Mouse (Mus musculus) layer of hippocampus, postnatal 14 days (tissue): Measurements from ENCODE around the gene Pnmal1. TPM values are rescaled to one million over a fixed set of nuclear protein-coding genes. Genes with fewer than 3 reads are reported as not detected.

Source experiments
- DNase-seq, 2 experiments: peaks; one replicate each; pipeline ENCODE4 v3.0.0; 2021 to 2022; ENCODE audit warnings: low spot score in 2 of 2, mixed read lengths in 1 of 2
- total RNA-seq, 2 experiments: library from RNA; stranded (reverse); gene quantifications; 2 replicates each; pipeline ENCODE4 v1.2.3; 2021

The Pnmal1 gene
- total RNA-seq, 2 experiments from 2014 or later = 72.5 to 74.5 TPM

DNA sequence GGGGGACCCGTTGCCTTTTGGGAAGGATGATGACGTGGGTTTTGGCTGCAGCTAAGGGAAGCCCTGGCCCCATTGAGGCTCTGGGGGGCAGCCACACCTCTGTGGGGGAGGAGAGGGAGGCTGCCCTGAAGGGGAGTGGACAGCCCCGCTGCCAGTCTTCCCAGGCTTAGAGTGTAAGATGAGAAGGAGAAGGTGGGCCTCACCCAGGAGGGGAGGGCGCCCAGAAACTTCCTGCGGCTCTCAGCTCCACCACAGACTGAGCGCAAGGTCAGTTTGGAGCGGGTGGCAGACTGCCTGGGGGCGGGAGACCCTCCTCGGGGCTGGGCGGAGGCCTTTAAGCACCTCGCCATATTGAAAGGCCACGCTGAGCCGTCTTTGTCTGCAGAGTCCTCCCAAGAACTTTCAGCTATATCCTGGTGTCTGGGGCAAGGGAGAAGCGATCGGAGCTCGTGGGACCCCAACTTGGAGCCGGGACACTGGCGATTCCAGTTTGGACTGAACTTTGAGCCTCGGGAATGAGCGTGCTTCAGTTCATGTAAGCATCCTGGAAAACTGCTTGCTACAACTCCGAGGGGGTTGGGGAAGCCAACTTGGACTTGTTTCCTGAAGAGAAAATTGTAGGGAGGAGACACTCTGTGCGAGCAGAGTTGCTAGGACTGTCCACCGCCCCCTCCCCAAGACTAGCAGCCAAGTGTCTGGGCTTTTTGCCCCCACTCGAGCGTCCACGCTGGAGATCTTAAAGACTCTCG lies 34.3 kb downstream of the Pnmal1 start:
- DNase-seq = no peak

- DNase-seq = no peak
Observed at GRCm38 (mm10) chr7:16994400-16994799, 34.9 kb downstream of the Pnmal1 start.

DNA sequence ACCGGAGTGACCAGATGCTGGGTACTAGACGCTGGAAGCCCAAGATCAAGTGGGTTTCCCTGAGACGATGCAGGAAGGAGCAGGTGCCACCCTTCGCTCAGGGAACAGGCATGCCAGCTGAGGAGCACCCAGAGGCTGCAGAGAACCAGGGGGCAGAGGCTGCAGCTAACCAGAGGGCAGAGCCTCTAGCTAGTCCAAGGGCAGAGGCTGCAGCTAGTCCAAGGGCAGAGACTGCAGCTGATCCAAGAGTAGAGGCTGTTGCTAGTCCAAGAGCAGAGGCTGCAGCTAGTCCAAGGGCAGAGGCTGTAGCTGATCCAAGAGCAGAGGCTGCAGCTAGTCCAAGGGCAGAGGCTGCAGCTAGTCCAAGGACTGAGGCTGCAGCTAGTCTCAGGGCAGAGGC lies 35.9 kb downstream of the Pnmal1 start:
- no peak for DNase-seq

DNA sequence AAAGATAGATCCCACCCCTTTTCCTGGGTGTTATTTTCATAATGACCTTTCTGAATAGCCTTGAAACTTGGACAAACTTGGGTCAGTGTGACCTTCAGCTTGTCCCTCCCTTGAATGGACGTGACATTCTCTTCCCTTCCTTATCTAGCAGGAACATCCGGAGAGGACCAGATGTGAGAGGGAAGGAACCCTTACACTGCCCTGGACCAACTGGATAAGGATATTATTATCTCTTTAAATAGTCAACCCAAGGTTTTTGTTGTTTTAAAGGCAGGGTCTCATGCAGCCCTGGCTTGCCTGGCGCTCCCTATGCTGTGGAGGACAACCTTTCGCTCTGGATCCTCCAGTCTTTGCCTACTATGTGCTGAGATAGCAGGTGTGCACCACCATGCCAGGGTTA lies 39.8 kb downstream of the Pnmal1 start:
- DNase-seq = no peak

DNA sequence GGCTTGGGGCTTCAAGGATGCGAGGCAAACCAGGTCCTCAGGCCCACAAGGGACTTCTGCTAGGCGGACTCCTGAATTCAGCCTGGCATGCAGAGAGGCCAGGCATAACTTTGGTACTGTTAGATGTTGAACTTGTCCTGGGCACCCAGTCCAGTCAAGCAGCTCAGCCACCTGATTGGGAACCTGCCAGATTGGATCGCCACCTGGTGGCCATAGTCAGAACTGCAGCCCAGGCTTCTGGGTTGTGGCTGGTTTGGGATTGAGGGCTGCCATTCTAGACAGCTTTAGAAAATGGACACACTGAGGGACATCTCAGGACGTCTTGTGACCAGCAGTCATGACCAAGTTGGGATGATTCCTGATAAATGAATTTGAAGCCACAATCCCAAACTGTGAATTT lies 40.2 kb downstream of the Pnmal1 start:
- peak; percentile 90 for DNase-seq

DNA sequence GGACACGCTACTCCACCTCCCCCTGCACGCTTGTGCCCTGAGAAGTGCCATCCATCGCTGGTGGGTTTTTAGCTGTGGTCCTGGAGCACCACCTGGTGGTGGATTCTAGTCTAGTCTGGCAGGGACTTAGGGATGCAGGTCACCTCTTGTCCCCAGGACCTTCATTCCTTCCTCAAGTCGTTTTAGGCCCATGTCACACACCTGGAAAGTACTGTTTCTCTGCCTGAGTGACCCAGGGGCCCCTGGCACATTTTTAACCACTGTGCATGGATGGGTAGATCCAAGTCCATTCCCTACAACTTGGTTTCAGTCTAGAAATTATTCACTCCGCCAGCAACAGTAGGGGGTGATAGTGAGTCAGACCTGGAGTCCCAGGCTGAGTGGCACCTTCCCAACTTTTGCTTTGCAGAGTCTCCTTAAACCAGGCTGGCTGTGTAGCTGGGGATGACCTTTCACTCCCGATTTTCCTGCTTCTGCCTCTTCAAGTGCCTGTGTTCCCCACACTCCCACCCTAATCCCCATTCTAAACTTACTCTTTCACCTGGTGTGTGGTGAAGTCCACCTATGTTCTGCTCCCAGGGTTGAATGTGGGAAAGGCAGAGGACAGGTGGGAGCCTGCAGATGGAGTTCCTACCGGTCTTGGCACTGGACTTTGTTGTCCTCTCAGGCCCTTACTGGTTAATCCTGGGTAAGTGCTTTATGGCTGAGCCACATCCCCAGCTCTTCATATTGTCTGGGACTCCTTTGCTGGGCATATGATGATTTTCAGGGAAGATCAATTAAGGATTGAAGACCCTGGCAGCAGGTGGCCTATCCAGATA lies 43.1 kb downstream of the Pnmal1 start:
- DNase-seq = peak; percentile 84 to 90

GRCm38 (mm10) chr7:17003230-17003960 lies 43.9 kb downstream of the Pnmal1 start:
- DNase-seq = no peak

DNA sequence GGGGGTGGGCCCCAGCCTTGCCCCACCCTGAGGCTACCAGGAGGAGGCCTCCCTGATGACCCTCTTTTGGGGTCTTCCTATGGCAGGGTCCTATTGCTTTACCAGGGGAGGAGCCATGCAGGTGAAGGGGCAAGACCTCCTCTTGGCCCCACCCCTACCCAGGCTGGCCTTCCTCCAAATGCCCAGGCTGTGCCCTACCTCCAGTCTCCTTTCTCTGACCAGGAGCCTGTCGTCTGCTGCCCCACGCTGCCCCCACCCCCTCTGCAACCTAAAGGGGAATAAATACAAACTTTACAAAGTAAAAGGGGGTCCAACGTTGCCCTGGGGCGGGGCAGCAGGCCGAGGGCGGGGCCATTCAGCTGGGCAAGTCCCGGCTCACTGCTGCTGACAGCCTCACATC lies 45.2 kb downstream of the Pnmal1 start:
- no peak for DNase-seq

DNA sequence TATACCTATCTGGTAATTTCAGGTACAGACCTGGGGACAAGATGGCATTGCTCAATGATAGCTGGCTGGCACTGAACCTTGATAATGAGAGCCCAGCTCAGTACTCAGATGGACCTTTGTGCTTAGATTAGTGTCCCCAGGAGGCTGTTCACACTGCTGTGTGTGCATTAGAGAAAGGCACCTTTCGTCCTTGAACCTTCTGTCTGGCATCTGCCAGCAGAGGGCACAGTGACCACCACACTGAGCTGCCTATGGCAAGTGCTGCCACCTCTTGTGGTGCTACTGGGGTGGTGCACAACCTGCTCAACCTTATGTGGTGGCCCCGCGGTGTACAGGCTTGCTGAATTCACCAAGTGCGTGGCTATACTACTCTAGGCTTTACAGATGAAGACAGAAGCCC lies 47.8 kb downstream of the Pnmal1 start:
- DNase-seq = no peak

DNA sequence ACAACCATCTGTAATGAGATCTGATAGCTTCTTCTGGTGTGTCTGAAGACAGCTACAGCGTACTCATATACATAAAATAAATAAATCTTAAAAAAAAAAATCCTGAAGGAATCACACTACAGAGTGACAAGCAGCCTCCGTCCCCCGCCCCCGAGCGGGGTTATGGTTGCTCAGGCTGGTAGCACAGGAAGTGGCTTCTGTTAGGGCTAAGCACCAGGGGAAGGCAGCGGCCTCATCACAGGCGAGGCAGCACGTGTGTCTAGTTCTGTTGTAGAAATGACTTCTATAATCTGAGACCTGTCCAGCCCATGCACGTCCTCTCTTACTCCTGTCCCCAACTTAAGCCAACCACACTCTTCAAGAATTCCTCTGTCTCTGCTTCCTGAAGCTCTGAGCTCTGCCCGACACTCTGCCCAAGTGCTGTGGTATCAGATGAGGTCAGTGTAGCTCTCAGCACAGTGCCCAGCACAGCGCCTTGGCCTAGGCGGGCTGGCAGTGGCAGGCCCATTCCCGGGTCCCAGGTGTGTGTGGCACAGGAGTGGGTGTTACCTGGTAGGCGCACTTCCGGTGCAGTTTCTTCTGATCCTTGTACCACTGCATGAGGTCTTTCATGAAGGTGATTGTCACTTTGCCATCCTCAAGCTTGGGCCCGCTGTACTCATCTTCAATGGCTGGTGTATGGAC lies 50.0 kb downstream of the Pnmal1 start:
- DNase-seq = no peak

GRCm38 (mm10) chr7:17010010-17010347 lies 50.5 kb downstream of the Pnmal1 start:
- no peak for DNase-seq

DNA sequence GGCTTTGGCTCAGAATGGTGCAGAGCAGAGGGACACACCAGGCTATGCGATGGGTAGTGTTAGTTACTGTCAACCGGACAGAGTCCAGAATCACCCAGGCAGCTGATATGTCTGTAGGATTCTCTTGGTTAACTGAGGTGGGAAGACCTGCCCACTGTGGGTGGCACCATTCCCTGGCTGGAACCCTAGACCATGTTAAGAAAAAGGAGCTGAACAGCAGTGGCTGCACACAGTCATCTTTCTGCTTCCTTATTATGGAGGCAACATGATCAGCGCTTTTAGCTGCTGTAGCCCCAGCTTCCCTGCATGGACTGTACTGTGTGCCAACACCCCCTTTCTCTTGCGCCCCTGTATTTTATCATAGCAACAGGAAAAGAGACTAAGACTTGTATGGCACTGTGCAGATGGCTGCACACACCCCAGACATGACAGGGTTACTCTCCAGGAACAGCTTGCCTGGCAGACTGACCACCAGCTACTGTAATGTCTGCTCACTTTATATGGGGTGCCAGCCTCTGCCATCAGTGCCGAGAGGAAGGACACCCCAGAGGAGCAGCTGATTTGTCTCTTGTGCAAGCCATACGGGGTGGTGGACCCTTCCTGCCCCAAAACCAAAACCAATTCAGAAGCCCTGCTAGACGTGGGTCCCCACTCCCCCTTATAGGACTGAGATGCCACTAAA lies 52.6 kb downstream of the Pnmal1 start:
- no peak for DNase-seq

Other genes starting within 250 kb of the Pnmal1 start
- gene Ceacam9, start 237.8 kb upstream of the Pnmal1 start, total RNA-seq = not detected
- 100 to 1,000 TPM; 337 to 357 TPM for gene Ap2s1, start 221.3 kb upstream of the Pnmal1 start, total RNA-seq
- gene Slc1a5, start 178.3 kb upstream of the Pnmal1 start, total RNA-seq = 1 to 10 TPM; 5.5 to 5.8 TPM
- 100 to 1,000 TPM; 279 to 300 TPM for gene Strn4, start 143.8 kb upstream of the Pnmal1 start, total RNA-seq
- 10 to 100 TPM; 45.9 to 46.2 TPM for gene Fkrp, start 142.9 kb upstream of the Pnmal1 start, total RNA-seq
- gene Prkd2, start 116.8 kb upstream of the Pnmal1 start, total RNA-seq = 1 to 10 TPM; 6.8 to 9.1 TPM
- 100 to 1,000 TPM; 115 to 120 TPM for gene Dact3, start 84.4 kb upstream of the Pnmal1 start, total RNA-seq
- gene Gng8, start 67.9 kb upstream of the Pnmal1 start, total RNA-seq = 1 to 10 TPM; 1.5 to 1.9 TPM
- under 1 TPM in 1 of 2 experiments, not detected in 1; 0.28 TPM for gene Ptgir, start 53.2 kb upstream of the Pnmal1 start, total RNA-seq
- 1,000 to 10,000 TPM; 2,318 to 2,416 TPM for gene Calm3, start 35.6 kb upstream of the Pnmal1 start, total RNA-seq
- 100 to 1,000 TPM; 240 to 246 TPM for gene Pnmal2, start 15.0 kb upstream of the Pnmal1 start, total RNA-seq
- gene Gm42372, start 23.4 kb downstream of the Pnmal1 start, total RNA-seq = 10 to 100 TPM; 46.2 to 49.3 TPM
- gene Ccdc8, start 33.0 kb downstream of the Pnmal1 start, total RNA-seq = 1 to 10 TPM; 3.0 to 3.1 TPM
- 100 to 1,000 TPM; 149 to 163 TPM for gene Ppp5c, start 68.2 kb downstream of the Pnmal1 start, total RNA-seq
- 10 to 100 TPM; 13.7 to 18.7 TPM for gene Hif3a, start 102.7 kb downstream of the Pnmal1 start, total RNA-seq
- 1 to 10 TPM; 3.4 TPM for gene Psg16, start 114.4 kb downstream of the Pnmal1 start, total RNA-seq
- gene Ceacam3, start 190.6 kb downstream of the Pnmal1 start, total RNA-seq = under 1 TPM in 1 of 2 experiments, not detected in 1; 0.14 TPM
- not detected for gene Psg29, start 243.8 kb downstream of the Pnmal1 start, total RNA-seq